Mouse (Mus musculus) C2C12 (cell line): ENCODE results near the gene Aspm.
"Not testable (repeated sequence)": the region's sequence is repeated elsewhere in the genome, so short reads cannot be mapped to it uniquely, and the experiment has no call there.

Experiments
- CEBPB ChIP-seq: IDR thresholded peaks from one replicate; pipeline ENCODE4 v1.6.1; 2011; ENCODE audit warnings: low read depth, mild to moderate bottlenecking, control low read depth, moderate library complexity
- CTCF ChIP-seq: IDR thresholded peaks from one replicate; pipeline ENCODE4 v1.5.1; 2011; ENCODE audit not compliant: control insufficient read depth, insufficient read depth, insufficient read length
- FOSL1 ChIP-seq: IDR thresholded peaks from one replicate; pipeline ENCODE4 v1.8.0; 2011; ENCODE audit warnings: mild to moderate bottlenecking, low read length; ENCODE audit not compliant: poor library complexity, insufficient read depth, severe bottlenecking
- USF1 ChIP-seq: IDR thresholded peaks from one replicate; pipeline ENCODE4 v1.6.1; 2011; ENCODE audit warnings: low read depth, mild to moderate bottlenecking, control low read depth, moderate library complexity

GRCm38 (mm10) chr1:139443103-139443502, 11.5 kb upstream of the Aspm start:
- TF ChIP-seq CTCF, CEBPB, FOSL1, USF1: not testable (repeated sequence)
